Comparison of ENCODE assay signal across 7 mouse cellular contexts in genomic region chr4:58400861-58401341, GRCm38 (mm10).
A peak's percentile ranks its signal among the peaks of the same experiment; 100 is the strongest.
DNase-seq lines count a peak whose midpoint lies in the region; ATAC-seq and TF ChIP-seq lines count a peak whose summit lies in the region.

No protein-coding gene starts in this region.

- no peak for TF ChIP-seq CTCF in layer of hippocampus, adult 2 months (conservative IDR thresholded peaks at IDR 0.05)

- no peak overlapping the region for H3K4me3 ChIP-seq in layer of hippocampus, adult 2 months

- peak; percentile 81 for ATAC-seq in frontal cortex, adult (ENCODE audit: low TSS enrichment)
- no peak for ATAC-seq in granulocyte monocyte progenitor cell, adult 5-6 weeks (replicated peaks; ENCODE audit: poor library complexity, severe bottlenecking)

- no peak overlapping the region for H3K27ac ChIP-seq in layer of hippocampus, adult 2 months

- DNase-seq in kidney, postnatal 4 days: peak; percentile 36 to 42
- DNase-seq in kidney, postnatal 36 days: no peak
- DNase-seq in layer of hippocampus, adult 2 months (ENCODE audit: low spot score in 2 of 2): peak; percentile 60 to 85
- DNase-seq in lung, postnatal 36 days: peak; percentile 56
- no peak for DNase-seq in thymus, adult 18-20 months

Comparison
In these comparisons a context has a peak if more than half of its experiments do, and no peak if none do; other contexts are left out.
1. DNase-seq: peak in kidney, postnatal 4 days (2 of 2), layer of hippocampus, adult 2 months (2 of 2) and lung, postnatal 36 days (single experiment); none in kidney, postnatal 36 days (0 of 2) and thymus, adult 18-20 months (0 of 2).